Mouse (Mus musculus) C2C12 (cell line): ENCODE measurements around the gene Erich2. TPM values are rescaled to one million over a fixed set of nuclear protein-coding genes. Genes with fewer than 3 reads are reported as not detected.

Source experiments
- H3K27me3 ChIP-seq: one replicate; pipeline ENCODE4 v1.6.1; 2011; ENCODE audit not compliant: control insufficient read depth, insufficient read depth, insufficient read length
- H3K36me3 ChIP-seq: one replicate; pipeline ENCODE4 v1.6.1; 2011; ENCODE audit not compliant: control insufficient read depth, insufficient read depth
- H3K4me3 ChIP-seq: one replicate; pipeline ENCODE4 v1.5.1; 2011; ENCODE audit warnings: mild to moderate bottlenecking, control low read depth; ENCODE audit not compliant: poor library complexity, insufficient read depth, severe bottlenecking
- H3K79me2 ChIP-seq: one replicate; pipeline ENCODE4 v1.6.1; 2011; ENCODE audit not compliant: control insufficient read depth, insufficient read depth
- H3K79me3 ChIP-seq: one replicate; pipeline ENCODE4 v1.6.1; 2011; ENCODE audit warnings: low read depth, control low read depth
- H3ac ChIP-seq: one replicate; pipeline ENCODE3; 2011; ENCODE audit warnings: low read depth; ENCODE audit not compliant: control insufficient read depth, insufficient read length
- CEBPB ChIP-seq: IDR thresholded peaks from one replicate; pipeline ENCODE4 v1.6.1; 2011; ENCODE audit warnings: low read depth, mild to moderate bottlenecking, control low read depth, moderate library complexity
- CTCF ChIP-seq: IDR thresholded peaks from one replicate; pipeline ENCODE4 v1.5.1; 2011; ENCODE audit not compliant: control insufficient read depth, insufficient read depth, insufficient read length
- FOSL1 ChIP-seq: IDR thresholded peaks from one replicate; pipeline ENCODE4 v1.8.0; 2011; ENCODE audit warnings: mild to moderate bottlenecking, low read length; ENCODE audit not compliant: poor library complexity, insufficient read depth, severe bottlenecking
- MAX ChIP-seq: IDR thresholded peaks from one replicate; pipeline ENCODE4 v1.6.1; 2011; ENCODE audit warnings: mild to moderate bottlenecking, control low read depth
- MYOD1 ChIP-seq: IDR thresholded peaks from one replicate; pipeline ENCODE4 v1.6.1; 2011; ENCODE audit warnings: low read depth; ENCODE audit not compliant: control insufficient read depth, insufficient read length
- MYOG ChIP-seq: IDR thresholded peaks from one replicate; pipeline ENCODE4 v1.6.1; 2011; ENCODE audit not compliant: control insufficient read depth, insufficient read length; ENCODE audit errors: extremely low read depth
- USF1 ChIP-seq: IDR thresholded peaks from one replicate; pipeline ENCODE4 v1.6.1; 2011; ENCODE audit warnings: low read depth, mild to moderate bottlenecking, control low read depth, moderate library complexity
- polyA plus RNA-seq: library from polyadenylated mRNA; unstranded; fragments of >200 nt; fragmentation: generic; extraction: Trizol; gene quantifications from one replicate; pipeline ENCODE4 v1.2.1, GENCODE M21; 2012; ENCODE audit warnings: missing spikeins

Gene Erich2
- polyA plus RNA-seq, 1 experiment: 0.09 TPM

DNA sequence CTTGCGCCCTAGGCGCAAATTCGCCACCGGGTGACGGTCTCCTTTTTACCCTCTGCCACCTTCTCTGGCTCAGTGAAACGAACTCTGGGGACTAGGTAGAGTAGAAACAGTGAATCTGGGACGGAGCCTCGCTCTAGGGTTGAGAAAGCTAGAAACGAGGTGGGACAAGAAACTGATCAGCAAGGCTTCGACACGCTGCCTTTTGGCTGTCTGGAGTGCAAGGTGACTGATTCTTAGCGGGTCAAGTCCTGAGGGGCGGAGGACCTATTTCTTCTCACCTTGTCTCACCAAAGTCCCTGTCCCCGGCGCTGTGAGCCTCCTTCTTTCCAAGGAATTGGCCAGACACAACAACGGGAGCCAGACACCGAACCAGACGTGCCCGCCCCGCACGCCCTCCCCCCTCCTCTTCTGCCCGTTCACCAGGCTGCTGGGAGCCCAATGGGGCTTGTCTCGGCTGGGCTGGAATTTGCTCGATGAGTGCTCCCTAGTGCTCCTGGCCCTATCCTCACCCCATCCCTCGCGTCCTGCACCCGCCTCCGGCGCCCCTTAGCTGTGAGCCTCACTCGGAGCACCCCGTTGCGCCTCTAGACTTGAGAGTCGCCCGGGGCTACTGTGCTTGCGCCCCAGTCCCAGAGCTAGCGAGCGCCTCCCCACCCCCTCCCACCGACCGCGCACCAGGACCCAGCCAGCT is 54.5 kb downstream of the Erich2 start:
- H3K27me3 ChIP-seq: peaks cover 58% of the 10 kb centered on the region
- no peak for TF ChIP-seq MAX
- TF ChIP-seq MYOD1: no peak
- no peak for TF ChIP-seq USF1
- TF ChIP-seq CTCF: no peak
- no peak for TF ChIP-seq MYOG
- no peak for TF ChIP-seq CEBPB
- no peak for TF ChIP-seq FOSL1
- no peak overlapping the region for H3K4me3 ChIP-seq
- no peaks in the 10 kb centered on the region for H3K36me3 ChIP-seq
- H3K79me2 ChIP-seq: no peaks in the 10 kb centered on the region
- H3K79me3 ChIP-seq: no peaks in the 10 kb centered on the region
- H3ac ChIP-seq: no peak overlapping the region

DNA sequence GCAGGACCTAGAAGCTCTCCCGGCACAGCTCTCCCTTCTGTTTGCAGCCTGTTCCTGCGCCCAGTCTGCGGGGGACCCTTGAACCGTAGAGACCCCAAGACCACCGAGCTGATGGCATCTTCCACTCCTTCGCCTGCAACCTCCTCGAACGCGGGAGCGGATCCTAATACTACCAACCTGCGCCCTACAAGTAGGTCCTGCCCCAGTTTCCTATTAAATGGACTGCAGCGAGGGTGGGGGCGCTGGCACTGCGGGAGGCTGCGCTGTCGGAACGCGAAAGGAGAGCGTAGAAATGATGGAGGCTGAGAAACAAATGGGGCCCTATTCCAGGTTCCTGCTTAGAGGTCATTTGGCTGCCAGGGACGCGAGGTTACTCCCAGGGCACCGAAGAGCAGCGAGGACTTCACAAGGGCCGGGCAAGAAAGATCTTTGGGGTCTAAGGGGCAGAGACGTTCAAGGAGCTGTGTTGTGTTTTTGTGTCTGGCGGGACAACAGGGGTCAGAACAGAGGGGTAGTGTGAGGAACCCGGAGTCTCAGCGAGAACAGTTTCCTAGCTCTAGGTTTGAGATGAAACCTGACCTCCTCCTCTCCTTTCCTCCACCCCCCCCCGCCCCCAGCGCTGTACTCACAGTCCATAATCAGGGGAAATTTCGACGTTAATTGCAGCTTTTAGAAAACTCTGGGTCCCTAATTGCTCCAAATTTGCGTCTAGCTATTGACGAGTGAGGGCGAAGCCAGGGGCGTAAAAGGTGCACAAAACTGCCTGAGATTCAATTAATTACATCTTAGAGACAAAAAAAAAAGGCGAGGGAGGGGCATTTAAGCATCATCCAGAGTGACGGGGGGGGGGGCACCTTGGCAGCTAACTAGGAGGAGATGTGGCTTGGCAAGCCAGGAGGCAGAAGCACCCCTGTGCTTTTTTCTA is 55.4 kb downstream of the Erich2 start:
- Histone ChIP-seq H3K79me2 (no peaks in the 10 kb centered on the region), H3K36me3 (no peaks in the 10 kb centered on the region), H3K27me3 (peaks cover 66% of the 10 kb centered on the region), H3K79me3 (no peaks in the 10 kb centered on the region), H3K4me3 (no peak overlapping the region), H3ac (no peak overlapping the region)
- TF ChIP-seq CTCF (no peak), USF1 (no peak), MYOD1 (no peak)

DNA sequence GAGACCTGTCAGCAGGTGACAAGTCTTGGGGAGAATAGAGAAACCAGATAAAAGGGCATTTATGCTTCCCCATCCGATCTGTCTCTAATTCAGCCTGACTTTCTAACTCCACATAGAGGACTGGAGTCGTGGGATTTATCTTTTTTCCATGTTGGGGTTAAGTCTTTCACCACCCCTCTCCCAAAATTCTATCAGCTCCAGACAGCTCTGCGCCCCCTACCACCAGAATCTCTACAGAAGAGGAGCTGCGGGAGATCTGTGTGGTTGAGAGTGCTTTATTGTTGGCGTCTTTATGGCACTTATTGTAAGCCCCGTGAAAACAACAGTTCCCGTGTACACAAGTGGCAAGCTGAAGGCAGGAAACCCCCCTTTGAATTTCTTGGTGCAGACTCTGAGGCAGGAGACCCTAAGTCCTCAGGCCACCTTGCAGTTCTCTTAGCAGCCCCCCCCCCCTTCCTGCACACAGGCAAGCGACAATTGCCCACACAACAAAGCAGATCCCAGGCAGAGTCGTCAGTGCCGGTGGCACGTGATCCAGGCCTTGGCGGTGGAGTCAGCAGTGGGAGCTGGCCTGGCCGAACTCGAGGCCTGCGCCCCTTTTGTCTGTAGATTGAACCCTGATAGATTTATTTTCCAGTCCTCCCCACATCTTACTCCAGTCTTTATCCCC is 56.2 kb downstream of the Erich2 start:
- no peak for TF ChIP-seq MYOG

DNA sequence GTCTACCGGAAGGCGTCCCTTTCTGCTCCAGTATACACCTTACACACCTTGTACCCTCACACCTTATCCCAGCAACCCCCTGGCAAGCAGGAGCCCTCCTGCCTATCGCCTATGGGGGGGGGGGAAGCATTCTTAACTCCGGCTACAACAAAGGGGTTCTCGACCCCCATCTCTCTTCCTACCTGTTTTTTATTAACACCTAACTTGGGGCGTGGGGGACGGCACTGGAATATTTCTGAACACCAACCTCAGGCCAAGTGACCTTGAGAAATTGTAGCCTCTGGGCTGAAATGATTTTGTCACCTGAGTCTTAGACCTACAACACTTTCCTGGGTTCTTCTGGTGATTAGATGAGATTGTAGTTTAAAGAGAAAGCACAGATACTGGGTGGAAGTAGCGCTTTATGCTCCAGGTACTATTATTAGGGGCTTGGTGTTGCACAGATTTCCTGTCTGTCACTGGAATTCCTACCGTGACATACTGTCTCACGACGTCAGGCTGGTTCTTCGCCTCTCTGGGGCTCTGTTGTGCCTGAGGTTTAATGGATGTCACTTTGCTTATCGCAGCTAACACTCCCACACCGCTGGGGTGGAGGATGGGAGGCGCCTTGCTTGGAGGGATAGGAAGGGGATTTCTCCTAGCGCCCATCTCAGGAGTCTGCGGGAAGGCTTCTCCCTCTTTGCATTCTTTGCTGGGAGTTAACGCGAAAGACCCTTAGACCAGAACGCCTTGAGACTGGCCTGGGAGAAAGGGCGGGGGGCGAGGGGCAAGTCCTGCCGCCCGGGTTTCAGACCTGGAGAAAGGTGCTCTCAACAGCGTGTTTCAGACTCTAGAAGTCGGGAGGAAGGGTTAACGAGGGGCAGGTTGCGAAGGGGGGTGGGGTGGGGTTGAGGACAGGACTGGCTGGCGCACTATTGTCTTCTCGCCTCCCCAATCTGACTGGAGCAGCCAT is 57.3 kb downstream of the Erich2 start:
- no peak for TF ChIP-seq MYOD1
- TF ChIP-seq CTCF: no peak
- TF ChIP-seq MYOG: no peak
- TF ChIP-seq FOSL1: no peak
- no peak for TF ChIP-seq CEBPB
- Histone ChIP-seq H3K79me2 (no peaks in the 10 kb centered on the region), H3K27me3 (peaks cover 77% of the 10 kb centered on the region), H3K36me3 (no peaks in the 10 kb centered on the region), H3K4me3 (no peak overlapping the region), H3K79me3 (no peaks in the 10 kb centered on the region), H3ac (no peak overlapping the region)

More for the DNA sequence above, 56.2 kb downstream of the Erich2 start:
- Histone ChIP-seq H3K79me2 (no peaks in the 10 kb centered on the region), H3K36me3 (no peaks in the 10 kb centered on the region), H3K79me3 (no peaks in the 10 kb centered on the region), H3K4me3 (no peak overlapping the region), H3ac (no peak overlapping the region), H3K27me3 (peaks cover 74% of the 10 kb centered on the region)

DNA sequence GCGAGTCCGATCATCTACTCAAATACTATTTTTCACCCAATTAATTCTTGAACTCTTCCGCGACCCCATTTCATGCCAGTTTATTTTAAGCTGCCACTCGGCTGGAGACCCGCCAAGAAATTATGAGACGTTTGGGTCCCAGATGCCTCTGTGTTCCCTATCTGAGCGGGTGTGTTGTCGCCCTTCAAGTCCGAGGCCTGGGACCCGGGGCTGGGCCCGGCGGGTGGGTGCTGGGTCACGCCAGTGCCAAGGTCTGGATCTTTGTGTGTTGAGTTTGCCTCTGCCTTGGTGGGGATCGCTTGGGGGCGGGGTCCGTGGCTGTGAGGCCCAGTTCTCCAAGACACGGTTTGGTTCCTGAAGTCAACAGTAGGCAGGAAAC is 58.0 kb downstream of the Erich2 start:
- H3K4me3 ChIP-seq: no peak overlapping the region
- no peaks in the 10 kb centered on the region for H3K79me2 ChIP-seq
- no peaks in the 10 kb centered on the region for H3K79me3 ChIP-seq
- TF ChIP-seq MAX: no peak
- no peak for TF ChIP-seq FOSL1
- TF ChIP-seq CTCF: no peak
- no peak for TF ChIP-seq CEBPB
- no peak for TF ChIP-seq MYOG
- no peak for TF ChIP-seq USF1
- no peak for TF ChIP-seq MYOD1
- peaks cover 72% of the 10 kb centered on the region for H3K27me3 ChIP-seq
- no peak overlapping the region for H3ac ChIP-seq
- H3K36me3 ChIP-seq: no peaks in the 10 kb centered on the region
